Mouse (Mus musculus) bone marrow macrophage, adult 2 months (primary cell): ENCODE measurements around the gene Catsper2.

Experiments used
- CTCF ChIP-seq: IDR thresholded peaks from 2 replicates; pipeline ENCODE4 v1.5.1; 2012; ENCODE audit warnings: low read depth, mild to moderate bottlenecking, low read length, moderate library complexity
- POLR2A ChIP-seq: IDR thresholded peaks from 2 replicates; pipeline ENCODE4 v1.6.1; 2012; ENCODE audit warnings: mild to moderate bottlenecking, low read depth, low read length, borderline replicate concordance

DNA sequence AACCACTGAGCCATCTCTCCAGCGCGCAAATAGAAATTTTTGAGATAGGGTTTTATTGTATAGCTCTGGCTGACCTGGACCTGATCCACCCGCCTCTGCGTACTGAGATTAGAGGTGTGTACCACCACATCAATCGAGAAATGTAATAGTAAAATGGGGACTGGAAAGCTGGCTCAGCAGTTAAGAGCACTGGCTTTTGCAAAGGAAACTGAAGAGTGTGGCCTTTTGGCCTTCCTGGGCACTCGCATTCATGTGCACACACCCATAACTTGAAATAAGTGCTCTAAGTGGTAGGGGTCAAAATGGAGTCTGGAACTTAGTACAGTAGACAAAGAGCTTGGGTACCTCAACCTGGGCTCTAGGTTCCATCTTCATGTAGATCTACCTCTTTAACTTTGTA lies 2.8 kb upstream of the Catsper2 start:
- TF ChIP-seq POLR2A (no peak), CTCF (no peak)
